Mouse (Mus musculus) megakaryocyte, adult 5-6 weeks (primary cell): Measurements from ENCODE around the gene Adgrg2. TPM values are rescaled to one million over a fixed set of nuclear protein-coding genes. Genes with fewer than 3 reads are reported as not detected.
A peak's percentile ranks its signal among the peaks of the same experiment; 100 is the strongest.

Experiments used
- ATAC-seq: 2 replicates; pipeline ENCODE4 v1.8.0; 2016; ENCODE audit warnings: mild to moderate bottlenecking, inconsistent platforms; ENCODE audit not compliant: poor library complexity, severe bottlenecking
- total RNA-seq, 2 experiments: library from RNA; stranded (forward) in 1 of 2; stranded (reverse) in 1 of 2; fragments of 153-499, 151-499 nt in 1 of 2; fragments of 221-1000, 200-1000 nt in 1 of 2; gene quantifications; 2 replicates each; pipeline versions ENCODE4 v1.2.3 to v1.2.4; 2015 to 2017

The Adgrg2 gene
- total RNA-seq (2015) (not detected in 2 replicates), total RNA-seq (2017) (not detected in 2 replicates)

GRCm38 (mm10) chrX:160390464-160390956 is at the start of gene Adgrg2:
TSS of gene Adgrg2 (plus strand) at chrX:160390690.
- ATAC-seq: no peak; the same call in 1 of the 2 replicates

- ATAC-seq: no peak
These were observed 39.5 kb upstream of the Adgrg2 start for GRCm38 (mm10) chrX:160350995-160351394.

- ATAC-seq: no peak
These were observed 38.4 kb upstream of the Adgrg2 start for GRCm38 (mm10) chrX:160351967-160352677.

GRCm38 (mm10) chrX:160384748-160385501 is 5.6 kb upstream of the Adgrg2 start:
- no peak for ATAC-seq

- no peak for ATAC-seq
These were observed 5.1 kb upstream of the Adgrg2 start for GRCm38 (mm10) chrX:160385502-160385772.

GRCm38 (mm10) chrX:160412930-160413453 is 22.5 kb downstream of the Adgrg2 start:
- ATAC-seq: no peak

- ATAC-seq: no peak
These were observed 23.4 kb downstream of the Adgrg2 start for GRCm38 (mm10) chrX:160413881-160414395.

- ATAC-seq: no peak
These were observed 27.9 kb downstream of the Adgrg2 start for GRCm38 (mm10) chrX:160418397-160418796.

GRCm38 (mm10) chrX:160423737-160424136 is 33.2 kb downstream of the Adgrg2 start:
- no peak for ATAC-seq

GRCm38 (mm10) chrX:160426486-160426885 is 36.0 kb downstream of the Adgrg2 start:
- ATAC-seq: no peak

GRCm38 (mm10) chrX:160426930-160427329 is 36.4 kb downstream of the Adgrg2 start:
- ATAC-seq: peak; percentile 38

GRCm38 (mm10) chrX:160432192-160432591 is 41.7 kb downstream of the Adgrg2 start:
- ATAC-seq: no peak

- ATAC-seq: no peak
These were observed 50.8 kb downstream of the Adgrg2 start for GRCm38 (mm10) chrX:160441272-160441671.

GRCm38 (mm10) chrX:160448351-160448750 is 57.9 kb downstream of the Adgrg2 start:
- no peak for ATAC-seq

GRCm38 (mm10) chrX:160449363-160449762 is 58.9 kb downstream of the Adgrg2 start:
- ATAC-seq: no peak

- ATAC-seq: no peak
These were observed 65.2 kb downstream of the Adgrg2 start for GRCm38 (mm10) chrX:160455686-160456085.

- ATAC-seq: no peak
These were observed 80.8 kb downstream of the Adgrg2 start for GRCm38 (mm10) chrX:160471257-160471786.

- ATAC-seq: no peak
These were observed 99.3 kb downstream of the Adgrg2 start for GRCm38 (mm10) chrX:160489784-160490183.

GRCm38 (mm10) chrX:160494333-160494732 is 103.8 kb downstream of the Adgrg2 start:
- ATAC-seq: no peak

- no peak for ATAC-seq
These were observed 104.4 kb downstream of the Adgrg2 start for GRCm38 (mm10) chrX:160494921-160495320.

GRCm38 (mm10) chrX:160496473-160496872 is 106.0 kb downstream of the Adgrg2 start:
- no peak for ATAC-seq
